In the genomic region with DNA sequence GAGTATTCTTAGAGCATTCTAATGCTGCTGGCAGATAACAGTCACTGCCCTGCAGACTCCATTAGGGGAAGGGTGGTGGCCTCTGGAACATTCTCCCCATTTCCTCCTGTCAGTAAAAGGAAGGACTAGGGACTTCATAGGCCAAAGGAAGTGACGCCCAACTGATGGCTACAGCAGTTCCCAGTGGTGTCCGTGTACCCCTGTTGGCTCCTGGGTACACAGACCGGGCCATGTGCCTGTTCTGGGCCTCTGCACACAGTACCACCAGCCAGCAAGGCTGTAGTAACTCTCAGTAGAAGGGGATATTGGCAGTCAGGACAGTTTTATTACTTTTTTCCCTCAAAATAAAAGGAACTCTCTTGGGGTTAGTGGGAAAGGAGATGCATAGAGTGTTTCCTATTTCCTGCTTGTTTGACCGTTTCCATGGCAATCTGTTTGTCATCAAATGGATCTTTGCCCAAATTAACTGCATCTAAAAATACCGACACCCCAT, we compare ENCODE assay signal across 9 mouse cellular contexts.
DNase-seq lines count a peak whose midpoint lies in the region; ATAC-seq lines count a peak whose summit lies in the region.
"Had no signal": no experiment of that assay in that cellular context is flagged by ENCODE, and none has a peak within 500 bp of the region (broad histone marks: within the 10 kb centered on the region; RNA-seq: fewer than 3 reads in every experiment).

No protein-coding gene starts in this region.

- DNase-seq in 3T3-L1 (ENCODE audit: low read depth, low spot score) (peak; percentile 51), MN1 (ENCODE audit: low spot score) (peak; percentile 61)
- peak; percentile 68 to 73 for DNase-seq in heart, postnatal 10 days
- peak; percentile 6 for DNase-seq in liver, embryonic 13.5 days
- no peak for DNase-seq in embryo, embryonic 10.5 days (ENCODE audit: low spot score)
- DNase-seq in urinary bladder, postnatal 25 days (ENCODE audit: low spot score) = no peak
- no peak for DNase-seq in layer of hippocampus, postnatal 14 days (ENCODE audit: low spot score in 2 of 2)

- H3K4me2 ChIP-seq in liver, embryonic 13.5 days = no peak overlapping the region
- H3K4me2 ChIP-seq in forebrain, embryonic 12.5 days = no peak overlapping the region
- H3K4me2 ChIP-seq: forebrain, embryonic 15.5 days had no signal

- H3K27ac ChIP-seq in liver, embryonic 13.5 days = no peak overlapping the region
- no peak overlapping the region for H3K27ac ChIP-seq in forebrain, embryonic 12.5 days
- H3K27ac ChIP-seq: forebrain, embryonic 15.5 days had no signal

- WGBS in liver, embryonic 13.5 days (ENCODE audit: insufficient replicate concordance) = 35% methylated on average over 5 of the region's 5 CpGs
- 90% methylated on average over 5 of the region's 5 CpGs for WGBS in forebrain, embryonic 12.5 days

- intact Hi-C loops in heart, postnatal 10 days (cut with DNase I) = loop anchor here (5.0 kb wide), 2 partner anchors 77 to 208 kb away; no protein-coding TSS in a partner anchor

- H3K4me3 ChIP-seq in liver, embryonic 13.5 days (replicated peaks) = no peak overlapping the region
- H3K4me3 ChIP-seq in forebrain, embryonic 12.5 days (replicated peaks) = no peak overlapping the region
- H3K4me3 ChIP-seq: forebrain, embryonic 15.5 days had no signal

- H3K9ac ChIP-seq in liver, embryonic 13.5 days = no peak overlapping the region
- no peak overlapping the region for H3K9ac ChIP-seq in forebrain, embryonic 12.5 days
- H3K9ac ChIP-seq: forebrain, embryonic 15.5 days had no signal

- H3K4me1 ChIP-seq in liver, embryonic 13.5 days (replicated peaks) = peaks cover 39% of the 10 kb centered on the region
- peaks cover 16% of the 10 kb centered on the region for H3K4me1 ChIP-seq in forebrain, embryonic 12.5 days

- peak; percentile 41; the same call in 1 of the 2 replicates for ATAC-seq in liver, embryonic 13.5 days (ENCODE audit: low read depth)
- no peak for ATAC-seq in forebrain, embryonic 12.5 days (ENCODE audit: low FRiP score)
- ATAC-seq: forebrain, embryonic 15.5 days had no signal

- no peaks in the 10 kb centered on the region for H3K9me3 ChIP-seq in liver, embryonic 13.5 days (replicated peaks)
- H3K9me3 ChIP-seq in forebrain, embryonic 12.5 days = no peaks in the 10 kb centered on the region
- H3K9me3 ChIP-seq: forebrain, embryonic 15.5 days had no signal

- peaks cover 8% of the 10 kb centered on the region; the same call in 1 of the 2 replicates for H3K36me3 ChIP-seq in liver, embryonic 13.5 days
- peaks cover 3% of the 10 kb centered on the region; the same call in 1 of the 2 replicates for H3K36me3 ChIP-seq in forebrain, embryonic 12.5 days (replicated peaks)
- H3K36me3 ChIP-seq: forebrain, embryonic 15.5 days had no signal

- H3K27me3 ChIP-seq in liver, embryonic 13.5 days = no peaks in the 10 kb centered on the region
- no peaks in the 10 kb centered on the region for H3K27me3 ChIP-seq in forebrain, embryonic 12.5 days
- H3K27me3 ChIP-seq: forebrain, embryonic 15.5 days had no signal

Comparison
In these comparisons a context has a peak if more than half of its experiments do, and no peak if none do; other contexts are left out.
1. DNase-seq: peak in 3T3-L1 (single experiment), MN1 (single experiment), heart, postnatal 10 days (2 of 2) and liver, embryonic 13.5 days (single experiment); none in embryo, embryonic 10.5 days (single experiment), urinary bladder, postnatal 25 days (single experiment) and layer of hippocampus, postnatal 14 days (0 of 2).